ENCODE assay signal across 8 mouse cellular contexts in the genomic region with DNA sequence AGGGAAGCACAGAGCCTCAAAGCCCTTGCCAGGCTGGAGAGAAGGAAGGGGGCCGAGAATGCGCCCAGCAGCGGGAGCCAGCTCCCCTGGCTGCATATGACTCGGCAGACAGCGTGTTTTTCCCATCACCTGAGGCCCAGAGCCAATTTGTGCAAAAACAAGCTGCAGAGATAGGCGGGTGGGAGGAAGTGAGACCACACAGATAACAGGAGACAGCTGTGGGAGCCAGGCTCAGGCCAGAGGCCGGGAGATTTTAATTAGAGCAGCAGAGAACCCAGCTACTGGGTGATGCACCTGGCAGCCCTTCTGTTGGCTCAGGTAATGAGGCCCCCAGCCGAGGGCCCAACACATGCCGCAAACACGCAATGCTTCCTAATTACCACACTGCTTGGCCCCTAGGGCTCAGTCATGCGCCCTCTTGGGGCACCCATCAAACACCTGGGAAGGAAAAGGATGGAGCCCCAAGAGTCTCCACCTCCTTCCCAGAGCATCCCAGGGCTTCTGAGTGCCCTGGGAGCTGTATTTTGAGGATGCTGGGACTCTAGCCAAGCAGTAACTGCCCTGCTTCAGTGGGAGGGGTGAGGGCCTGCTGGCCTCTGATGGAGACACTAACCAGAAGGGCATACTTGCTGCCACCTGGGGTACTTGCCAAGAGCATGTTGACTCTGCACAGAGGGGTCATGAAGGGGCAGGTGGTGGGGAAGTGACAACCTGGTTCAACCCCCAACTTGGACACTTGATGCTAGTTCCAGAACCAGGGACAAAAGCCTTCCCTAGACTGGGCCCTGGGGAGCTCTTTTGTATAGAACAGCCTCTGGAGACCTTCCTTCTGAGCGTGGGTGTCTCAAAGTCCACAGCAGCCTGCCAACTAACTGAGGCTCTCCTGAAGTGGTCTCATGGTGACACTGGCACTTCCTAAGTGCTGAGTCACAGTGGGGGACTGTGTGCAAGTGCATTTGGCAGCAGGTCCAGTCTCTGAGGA. TPM values are rescaled to one million over a fixed set of nuclear protein-coding genes. Genes with fewer than 3 reads are reported as not detected.
DNase-seq lines count a peak whose midpoint lies in the region; ATAC-seq and TF ChIP-seq lines count a peak whose summit lies in the region.

No protein-coding gene starts in this region.

- no peak for TF ChIP-seq CTCF in lung, adult 2 months (IDR thresholded peaks at IDR 0.05; ENCODE audit: insufficient read depth, low read length)

- 39% methylated on average over 12 of the region's 12 CpGs for WGBS in lung, adult 2 months
- WGBS in liver, embryonic 12.5 days (ENCODE audit: insufficient replicate concordance) = 25% methylated on average over 12 of the region's 12 CpGs

- H3K27me3 ChIP-seq in liver, embryonic 12.5 days (replicated peaks) = peaks cover 6% of the 10 kb centered on the region; the same call in 1 of the 2 replicates

- H3K4me2 ChIP-seq in liver, embryonic 12.5 days = no peak overlapping the region

- no peak overlapping the region for H3K9ac ChIP-seq in liver, embryonic 12.5 days

- H3K9me3 ChIP-seq in liver, embryonic 12.5 days (replicated peaks) = no peaks in the 10 kb centered on the region

- no peak for ATAC-seq in liver, embryonic 12.5 days

- H3K4me1 ChIP-seq in lung, adult 2 months (ENCODE audit: control insufficient read depth, insufficient read depth, low read length) = peaks cover 2% of the 10 kb centered on the region; the same call in 1 of the 2 replicates
- H3K4me1 ChIP-seq in liver, embryonic 12.5 days = peaks cover 16% of the 10 kb centered on the region

- no peak for TF ChIP-seq POLR2A in lung, adult 2 months (IDR thresholded peaks at IDR 0.05; ENCODE audit: borderline replicate concordance, extremely low read depth, low read depth, low read length)

- H3K4me3 ChIP-seq in lung, adult 2 months (replicated peaks; ENCODE audit: extremely low read depth, low read depth, low read length) = no peak overlapping the region
- H3K4me3 ChIP-seq in liver, embryonic 12.5 days = no peak overlapping the region

- H3K27ac ChIP-seq in liver, embryonic 12.5 days = no peak overlapping the region

- DNase-seq in lung, postnatal 36 days = peak; percentile 17
- DNase-seq in lung, adult 2 months = no peak
- peak; percentile 85 for DNase-seq in cerebellum, adult 11-12 months
- DNase-seq in frontal cortex, adult 2 months (ENCODE audit: extremely low spot score in 1 of 2, low spot score in 1 of 2) = peak; percentile 49 to 78
- DNase-seq in layer of hippocampus, postnatal 14 days (ENCODE audit: low spot score in 2 of 2) = peak; percentile 43 to 80
- DNase-seq in right cerebral cortex, postnatal 4 days = peak; percentile 29
- no peak for DNase-seq in gastrocnemius, postnatal 4 days (ENCODE audit: low spot score in 2 of 2)

- H3K36me3 ChIP-seq in liver, embryonic 12.5 days = no peaks in the 10 kb centered on the region

RNA-seq across cellular contexts. Expression of gene Prkar1b, which starts 50.5 kb away (rescaled TPM):
- 18.8 and 19.5 TPM in 2 replicates for polyA plus RNA-seq in lung, adult 2 months (2012; rRNA removed)
- 752 and 764 TPM in 2 replicates for polyA plus RNA-seq in frontal cortex, adult 2 months (2012; rRNA removed)
- total RNA-seq in layer of hippocampus, postnatal 14 days (2021) = 100 to 1,000 TPM; 387 to 389 TPM
- polyA plus RNA-seq in liver, embryonic 12.5 days (2016; fragmentation: Nextera tagmentation; extraction: Ambion mirVana) = 3.4 and 3.9 TPM in 2 replicates
- 1 to 10 TPM; 3.9 to 5.1 TPM for total RNA-seq in gastrocnemius, postnatal 4 days (2021)

RNA-seq across cellular contexts. Expression of gene Dnaaf5, which starts 50.7 kb away (rescaled TPM):
- polyA plus RNA-seq in lung, adult 2 months (2012; rRNA removed) = 24.5 and 25.6 TPM in 2 replicates
- 7.0 and 7.2 TPM in 2 replicates for polyA plus RNA-seq in frontal cortex, adult 2 months (2012; rRNA removed)
- 1 to 10 TPM; 7.0 to 7.4 TPM for total RNA-seq in layer of hippocampus, postnatal 14 days (2021)
- polyA plus RNA-seq in liver, embryonic 12.5 days (2016; fragmentation: Nextera tagmentation; extraction: Ambion mirVana) = 5.9 and 6.9 TPM in 2 replicates
- 10 to 100 TPM; 10.3 to 10.4 TPM for total RNA-seq in gastrocnemius, postnatal 4 days (2021)

Comparison
In these comparisons a context has a peak if more than half of its experiments do, and no peak if none do; other contexts are left out.
1. DNase-seq: peak in lung, postnatal 36 days (single experiment), cerebellum, adult 11-12 months (single experiment), frontal cortex, adult 2 months (2 of 2), layer of hippocampus, postnatal 14 days (2 of 2) and right cerebral cortex, postnatal 4 days (single experiment); none in lung, adult 2 months (single experiment) and gastrocnemius, postnatal 4 days (0 of 2).
2. RNA of gene Prkar1b, which starts 50.5 kb away (polyA plus RNA-seq): 752 to 764 TPM in frontal cortex, adult 2 months; 18.8 to 19.5 TPM in lung, adult 2 months and 3.4 to 3.9 TPM in liver, embryonic 12.5 days; every median in the first group is over 10 times any median in the second.